Mouse (Mus musculus) liver, embryonic 16.5 days (tissue): ENCODE results near the gene Kif26a. TPM values are rescaled to one million over a fixed set of nuclear protein-coding genes. Genes with fewer than 3 reads are reported as not detected.
A peak's percentile ranks its signal among the peaks of the same experiment; 100 is the strongest.

Experiments
- ATAC-seq: fragments of 200-750 bp; cut with Nextera tagmentation; 2 replicates; pipeline ENCODE4 v1.8.0; 2017; ENCODE audit warnings: low read depth, mild to moderate bottlenecking, moderate number of reproducible peaks, moderate library complexity
- H3K27ac ChIP-seq: fragments of 300-500 bp; sonication (generic); 2 replicates; pipeline ENCODE4 v1.5.1; 2014; ENCODE audit warnings: mild to moderate bottlenecking, low read length
- H3K27me3 ChIP-seq: fragments of 300-500 bp; sonication (generic); 2 replicates; pipeline ENCODE4 v1.6.1; 2014; ENCODE audit warnings: low read depth, low read length, mixed read lengths; ENCODE audit not compliant: control insufficient read depth, insufficient read depth
- H3K36me3 ChIP-seq: fragments of 300-500 bp; sonication (generic); 2 replicates; pipeline ENCODE4 v1.6.1; 2014; ENCODE audit warnings: mild to moderate bottlenecking; ENCODE audit not compliant: control insufficient read depth, insufficient read depth
- H3K4me1 ChIP-seq: fragments of 300-500 bp; sonication (generic); 2 replicates; pipeline ENCODE4 v1.6.1; 2014; ENCODE audit warnings: low read depth, low read length, mixed read lengths; ENCODE audit not compliant: control insufficient read depth
- H3K4me2 ChIP-seq: fragments of 300-500 bp; sonication (generic); 2 replicates; pipeline ENCODE4 v1.6.1; 2014; ENCODE audit warnings: low read depth, low read length, mixed read lengths
- H3K4me3 ChIP-seq: fragments of 300-500 bp; sonication (generic); 2 replicates; pipeline ENCODE4 v1.5.1; 2014; ENCODE audit warnings: low read depth, mild to moderate bottlenecking, low read length
- H3K9ac ChIP-seq: fragments of 300-500 bp; sonication (generic); 2 replicates; pipeline ENCODE4 v1.6.1; 2014; ENCODE audit warnings: low read depth, low read length
- H3K9me3 ChIP-seq: fragments of 300-500 bp; sonication (generic); replicated peaks from 2 replicates; pipeline ENCODE4 v1.6.1; 2016; ENCODE audit warnings: low read length; ENCODE audit not compliant: control insufficient read depth
- WGBS: fragments of 180-500 bp; shearing (Covaris S2); extraction: QIAGEN DNeasy Blood & Tissue Kit; methylation state at CpG from one replicate; pipeline ENCODE4 v1.1.7; 2014; ENCODE audit not compliant: insufficient replicate concordance; 5-methylcytosine and 5-hydroxymethylcytosine counted together
- polyA plus RNA-seq: library from polyadenylated mRNA; unstranded; fragments of >200 nt; fragmentation: Nextera tagmentation; extraction: Ambion mirVana; gene quantifications from 2 replicates; pipeline ENCODE4 v1.2.1, GENCODE M21; 2015

Kif26a gene
- 0.21 and 0.27 TPM in 2 replicates for polyA plus RNA-seq

GRCm38 (mm10) chr12:112145875-112146651 is at the start of gene Kif26a:
TSS of gene Kif26a (plus strand) at chr12:112146208.
- Histone ChIP-seq H3K27ac (no peak within 1 kb of the TSS), H3K27me3 (peaks cover 69% of the 10 kb centered on the region), H3K4me2 (peak within 1 kb of the TSS; percentile 57), H3K4me1 (peaks cover 6% of the 10 kb centered on the region), H3K4me3 (peak within 1 kb of the TSS; percentile 42), H3K36me3 (no peaks in the 10 kb centered on the region), H3K9me3 (no peaks in the 10 kb centered on the region), H3K9ac (no peak within 1 kb of the TSS)
- WGBS: under 1% methylated on average over 67 of the region's 68 CpGs
- peak; percentile 46 for ATAC-seq

- no peaks in the 10 kb centered on the region for H3K9me3 ChIP-seq
- no peaks in the 10 kb centered on the region for H3K4me1 ChIP-seq
- ATAC-seq: no peak
- H3K27me3 ChIP-seq: no peaks in the 10 kb centered on the region; the same call in 1 of the 2 replicates
- no peak overlapping the region for H3K27ac ChIP-seq
- H3K4me2 ChIP-seq: no peak overlapping the region
- no peaks in the 10 kb centered on the region for H3K36me3 ChIP-seq
- H3K9ac ChIP-seq: no peak overlapping the region
- no peak overlapping the region for H3K4me3 ChIP-seq
- 45% methylated on average over 8 of the region's 8 CpGs for WGBS
Measured at GRCm38 (mm10) chr12:112096733-112097117, 49.3 kb upstream of the Kif26a start.

- ATAC-seq: no peak
- no peaks in the 10 kb centered on the region for H3K27me3 ChIP-seq
Measured at GRCm38 (mm10) chr12:112100106-112100505, 45.9 kb upstream of the Kif26a start.

GRCm38 (mm10) chr12:112101045-112101444 is 45.0 kb upstream of the Kif26a start:
- H3K4me3 ChIP-seq: no peak overlapping the region
- no peak overlapping the region for H3K27ac ChIP-seq
- H3K9me3 ChIP-seq: no peaks in the 10 kb centered on the region
- H3K4me2 ChIP-seq: no peak overlapping the region
- H3K27me3 ChIP-seq: no peaks in the 10 kb centered on the region
- H3K36me3 ChIP-seq: no peaks in the 10 kb centered on the region
- no peaks in the 10 kb centered on the region for H3K4me1 ChIP-seq
- 44% methylated on average over 4 of the region's 4 CpGs for WGBS
- H3K9ac ChIP-seq: no peak overlapping the region
- ATAC-seq: no peak

More at GRCm38 (mm10) chr12:112100106-112100505, 45.9 kb upstream of the Kif26a start:
- WGBS: 42% methylated on average over 4 of the region's 4 CpGs
- Histone ChIP-seq H3K4me3 (no peak overlapping the region), H3K9ac (no peak overlapping the region), H3K4me1 (no peaks in the 10 kb centered on the region), H3K4me2 (no peak overlapping the region), H3K27ac (no peak overlapping the region), H3K9me3 (no peaks in the 10 kb centered on the region), H3K36me3 (no peaks in the 10 kb centered on the region)

- no peak overlapping the region for H3K27ac ChIP-seq
Measured at GRCm38 (mm10) chr12:112103179-112103578, 42.8 kb upstream of the Kif26a start.

GRCm38 (mm10) chr12:112104890-112105289 is 41.1 kb upstream of the Kif26a start:
- Histone ChIP-seq H3K9me3 (no peaks in the 10 kb centered on the region), H3K4me2 (no peak overlapping the region), H3K36me3 (no peaks in the 10 kb centered on the region), H3K4me1 (no peaks in the 10 kb centered on the region), H3K9ac (no peak overlapping the region), H3K27me3 (peaks cover 4% of the 10 kb centered on the region; the same call in 1 of the 2 replicates), H3K27ac (no peak overlapping the region), H3K4me3 (no peak overlapping the region)
- WGBS: 71% methylated on average over 11 of the region's 11 CpGs
- ATAC-seq: no peak

More at GRCm38 (mm10) chr12:112103179-112103578, 42.8 kb upstream of the Kif26a start:
- 64% methylated on average over 5 of the region's 5 CpGs for WGBS
- Histone ChIP-seq H3K36me3 (no peaks in the 10 kb centered on the region), H3K27me3 (peaks cover 4% of the 10 kb centered on the region; the same call in 1 of the 2 replicates), H3K4me2 (no peak overlapping the region), H3K9ac (no peak overlapping the region), H3K4me1 (no peaks in the 10 kb centered on the region), H3K4me3 (no peak overlapping the region), H3K9me3 (no peaks in the 10 kb centered on the region)
- no peak for ATAC-seq

- no peaks in the 10 kb centered on the region for H3K36me3 ChIP-seq
- WGBS: 8% methylated on average over 14 of the region's 14 CpGs
- ATAC-seq: no peak; the same call in 1 of the 2 replicates
- no peaks in the 10 kb centered on the region for H3K9me3 ChIP-seq
- no peak within 1 kb of the TSS for H3K4me2 ChIP-seq
- H3K4me3 ChIP-seq: no peak within 1 kb of the TSS
- no peak within 1 kb of the TSS for H3K9ac ChIP-seq
- H3K27ac ChIP-seq: no peak within 1 kb of the TSS
- H3K4me1 ChIP-seq: no peaks in the 10 kb centered on the region
- H3K27me3 ChIP-seq: peaks cover 4% of the 10 kb centered on the region; the same call in 1 of the 2 replicates
Measured at GRCm38 (mm10) chr12:112106541-112106971, 39.5 kb upstream of the Kif26a start, which contains the start of gene Aspg. TSS of gene Aspg (plus strand) at chr12:112106679.

- H3K36me3 ChIP-seq: no peaks in the 10 kb centered on the region
- no peak overlapping the region for H3K27ac ChIP-seq
- no peaks in the 10 kb centered on the region for H3K4me1 ChIP-seq
- peaks cover 4% of the 10 kb centered on the region; the same call in 1 of the 2 replicates for H3K27me3 ChIP-seq
- H3K9ac ChIP-seq: no peak overlapping the region
- H3K9me3 ChIP-seq: no peaks in the 10 kb centered on the region
- no peak overlapping the region for H3K4me3 ChIP-seq
- H3K4me2 ChIP-seq: no peak overlapping the region
- WGBS: 65% methylated on average over 8 of the region's 8 CpGs
- no peak for ATAC-seq
Measured at GRCm38 (mm10) chr12:112107685-112108084, 38.3 kb upstream of the Kif26a start.
